Mouse (Mus musculus) lung, embryonic 16.5 days (tissue): ENCODE measurements around the gene C3ar1. TPM values are rescaled to one million over a fixed set of nuclear protein-coding genes. Genes with fewer than 3 reads are reported as not detected.
A peak's percentile ranks its signal among the peaks of the same experiment; 100 is the strongest.

Source experiments
- ATAC-seq: fragments of 200-750 bp; cut with Nextera tagmentation; 2 replicates; pipeline ENCODE4 v1.8.0; 2017; ENCODE audit warnings: low read depth, mild to moderate bottlenecking, moderate library complexity
- H3K27ac ChIP-seq: fragments of 300-500 bp; sonication (generic); 2 replicates; pipeline ENCODE4 v1.5.1; 2014; ENCODE audit warnings: mild to moderate bottlenecking, control low read depth, low read length
- H3K27me3 ChIP-seq: fragments of 300-500 bp; sonication (generic); 2 replicates; pipeline ENCODE4 v1.6.1; 2014; ENCODE audit warnings: low read depth, low read length, mixed read lengths; ENCODE audit not compliant: control insufficient read depth, insufficient read depth
- H3K36me3 ChIP-seq: fragments of 300-500 bp; sonication (generic); 2 replicates; pipeline ENCODE4 v1.6.1; 2014; ENCODE audit warnings: low read length; ENCODE audit not compliant: control insufficient read depth, insufficient read depth
- H3K4me1 ChIP-seq: fragments of 300-500 bp; sonication (generic); replicated peaks from 2 replicates; pipeline ENCODE4 v1.6.1; 2014; ENCODE audit warnings: low read length, mixed read lengths; ENCODE audit not compliant: control insufficient read depth, insufficient read depth
- H3K4me2 ChIP-seq: fragments of 300-500 bp; sonication (generic); 2 replicates; pipeline ENCODE4 v1.6.1; 2014; ENCODE audit warnings: low read depth, low read length, control low read depth
- H3K4me3 ChIP-seq: fragments of 300-500 bp; sonication (generic); 2 replicates; pipeline ENCODE4 v1.5.1; 2014; ENCODE audit warnings: mild to moderate bottlenecking, low read length, control low read depth
- H3K9ac ChIP-seq: fragments of 300-500 bp; sonication (generic); 2 replicates; pipeline ENCODE4 v1.6.1; 2014; ENCODE audit warnings: low read length, control low read depth
- H3K9me3 ChIP-seq: fragments of 300-500 bp; sonication (generic); 2 replicates; pipeline ENCODE4 v1.6.1; 2016; ENCODE audit warnings: low read length; ENCODE audit not compliant: control insufficient read depth
- WGBS: fragments of 180-500 bp; shearing (Covaris S2); extraction: QIAGEN DNeasy Blood & Tissue Kit; methylation state at CpG from one replicate; pipeline ENCODE4 v1.1.7; 2014; 5-methylcytosine and 5-hydroxymethylcytosine counted together
- polyA plus RNA-seq: library from polyadenylated mRNA; unstranded; fragments of >200 nt; fragmentation: Nextera tagmentation; extraction: Ambion mirVana; gene quantifications from 2 replicates; pipeline ENCODE4 v1.2.1, GENCODE M21; 2015

The C3ar1 gene
- polyA plus RNA-seq, 1 experiment from 2014 or later: 3.4 TPM

DNA sequence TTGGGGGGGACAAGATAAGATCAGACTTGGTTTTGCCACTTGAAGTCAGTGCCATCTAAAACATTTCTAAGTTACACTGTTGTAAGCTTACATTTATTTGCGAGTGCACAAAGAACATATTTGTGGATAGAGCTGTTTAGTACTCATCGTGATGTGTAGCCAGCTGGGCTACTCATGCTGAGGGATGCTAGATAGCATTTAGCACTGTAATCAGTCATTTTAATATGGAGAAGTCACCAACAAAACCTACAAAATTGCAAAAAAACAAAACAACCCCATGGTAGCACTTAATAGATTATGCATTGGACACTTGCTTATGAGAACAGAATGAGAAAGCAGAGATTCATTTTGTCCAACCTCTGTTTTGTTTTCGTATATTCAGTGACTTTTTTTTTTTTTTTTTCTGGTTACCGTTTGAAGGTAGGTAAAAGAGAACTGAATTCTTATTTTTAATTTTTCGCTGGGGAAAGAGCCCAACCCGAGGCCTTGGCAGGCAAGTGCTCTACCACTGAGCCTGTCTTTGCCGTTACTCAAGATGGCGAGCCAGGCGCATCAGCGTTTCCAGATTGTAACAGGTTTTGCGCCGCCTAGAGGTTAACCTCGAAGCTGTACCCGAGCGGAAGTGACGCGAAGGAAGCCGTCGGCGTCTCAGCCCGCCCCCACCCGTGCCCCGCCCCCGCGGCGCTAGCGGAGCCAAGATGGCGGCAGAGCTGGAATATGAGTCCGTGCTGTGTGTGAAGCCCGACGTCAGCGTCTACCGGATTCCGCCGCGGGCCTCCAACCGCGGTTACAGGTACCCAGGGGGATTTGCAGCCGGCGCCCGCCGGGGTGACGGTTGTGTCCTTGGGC lies 18.1 kb upstream of the C3ar1 start, which contains the start of gene Necap1:
Gene Necap1, plus strand, starts transcription at position 604 of the 849 bp plus-strand sequence.
- Histone ChIP-seq H3K9me3 (no peaks in the 10 kb centered on the region; the same call in 1 of the 2 replicates), H3K27me3 (no peaks in the 10 kb centered on the region; the same call in 1 of the 2 replicates), H3K9ac (peak within 1 kb of the TSS; percentile 91), H3K4me1 (peaks cover 8% of the 10 kb centered on the region), H3K4me2 (peak within 1 kb of the TSS; percentile 70), H3K4me3 (peak within 1 kb of the TSS; percentile 91), H3K27ac (peak within 1 kb of the TSS; percentile 85), H3K36me3 (peaks cover 3% of the 10 kb centered on the region; the same call in 1 of the 2 replicates)
- peak; percentile 97 for ATAC-seq
- WGBS: 6% methylated on average over 43 of the region's 43 CpGs

DNA sequence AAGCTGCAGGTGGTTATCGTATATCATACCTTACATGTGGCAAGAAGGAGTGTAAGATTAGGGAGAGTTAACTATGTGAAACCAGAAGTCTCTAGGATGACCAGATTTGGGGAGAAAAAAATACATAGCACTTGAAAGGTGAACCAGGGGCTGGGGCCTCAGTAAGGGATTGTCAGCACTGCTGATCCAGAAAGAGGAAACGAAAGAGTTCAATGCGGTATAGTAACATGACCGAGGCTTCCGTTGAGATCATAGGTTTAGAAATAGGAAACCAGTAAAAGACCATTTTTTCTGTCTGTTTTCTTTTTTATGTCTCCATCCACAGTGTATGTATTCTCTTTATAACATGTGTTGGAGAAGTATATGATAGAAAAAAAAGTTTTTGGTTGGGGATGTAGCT lies 16.8 kb upstream of the C3ar1 start:
- Histone ChIP-seq H3K4me3 (no peak overlapping the region), H3K4me2 (no peak overlapping the region), H3K9ac (no peak overlapping the region), H3K36me3 (peaks cover 3% of the 10 kb centered on the region; the same call in 1 of the 2 replicates), H3K27ac (no peak overlapping the region), H3K27me3 (no peaks in the 10 kb centered on the region; the same call in 1 of the 2 replicates), H3K9me3 (no peaks in the 10 kb centered on the region; the same call in 1 of the 2 replicates), H3K4me1 (peaks cover 8% of the 10 kb centered on the region)
- no peak for ATAC-seq
- WGBS: 97% methylated on average over 5 of the region's 5 CpGs

DNA sequence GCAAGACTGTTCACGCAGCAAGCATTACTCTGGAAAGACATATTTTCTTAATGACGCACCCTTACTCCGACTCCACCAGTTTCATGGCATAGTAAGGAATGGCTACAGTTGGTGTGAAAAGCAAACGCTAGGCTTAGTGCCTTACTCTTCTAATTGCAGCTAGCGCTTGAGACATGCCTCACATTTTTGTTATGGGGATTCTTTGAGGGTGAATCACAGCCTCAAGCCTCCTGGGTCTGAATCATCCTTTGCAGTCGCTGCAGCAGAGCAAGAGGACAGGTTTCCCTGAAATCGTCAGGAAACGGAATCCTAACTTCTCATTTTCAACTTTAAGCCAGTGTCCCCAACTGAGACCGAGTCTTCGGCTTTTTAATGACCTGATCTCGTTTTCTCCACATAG lies 13.9 kb upstream of the C3ar1 start:
- Histone ChIP-seq H3K27ac (no peak overlapping the region), H3K4me1 (no peaks in the 10 kb centered on the region), H3K36me3 (no peaks in the 10 kb centered on the region), H3K27me3 (no peaks in the 10 kb centered on the region; the same call in 1 of the 2 replicates), H3K9me3 (no peaks in the 10 kb centered on the region; the same call in 1 of the 2 replicates), H3K9ac (no peak overlapping the region), H3K4me2 (no peak overlapping the region), H3K4me3 (no peak overlapping the region)
- 75% methylated on average over 11 of the region's 11 CpGs for WGBS
- no peak for ATAC-seq

DNA sequence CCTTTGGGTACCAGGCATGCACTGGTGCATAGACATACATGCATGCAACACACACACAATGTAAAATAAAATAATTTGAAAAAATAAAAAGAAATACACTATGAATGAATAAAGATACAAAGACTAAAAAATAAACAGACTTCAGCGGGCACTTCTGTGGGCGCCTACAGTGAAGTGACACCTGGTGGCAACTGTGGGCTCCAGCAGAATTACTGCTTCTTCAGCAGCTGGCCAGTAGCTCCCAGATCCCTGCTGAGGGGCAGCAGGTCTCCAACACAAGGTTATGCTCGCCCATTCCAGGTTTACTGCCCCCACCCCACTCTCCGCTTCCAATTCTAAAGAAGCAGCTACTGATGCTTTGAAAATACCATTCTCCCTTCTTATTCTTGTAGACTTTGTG lies 12.0 kb upstream of the C3ar1 start:
- ATAC-seq: no peak
- no peak overlapping the region for H3K4me3 ChIP-seq
- no peaks in the 10 kb centered on the region for H3K36me3 ChIP-seq
- H3K9me3 ChIP-seq: no peaks in the 10 kb centered on the region
- no peak overlapping the region for H3K27ac ChIP-seq
- no peaks in the 10 kb centered on the region; the same call in 1 of the 2 replicates for H3K27me3 ChIP-seq
- no peak overlapping the region for H3K4me2 ChIP-seq
- H3K9ac ChIP-seq: no peak overlapping the region
- 62% methylated on average over 4 of the region's 4 CpGs for WGBS
- H3K4me1 ChIP-seq: no peaks in the 10 kb centered on the region

DNA sequence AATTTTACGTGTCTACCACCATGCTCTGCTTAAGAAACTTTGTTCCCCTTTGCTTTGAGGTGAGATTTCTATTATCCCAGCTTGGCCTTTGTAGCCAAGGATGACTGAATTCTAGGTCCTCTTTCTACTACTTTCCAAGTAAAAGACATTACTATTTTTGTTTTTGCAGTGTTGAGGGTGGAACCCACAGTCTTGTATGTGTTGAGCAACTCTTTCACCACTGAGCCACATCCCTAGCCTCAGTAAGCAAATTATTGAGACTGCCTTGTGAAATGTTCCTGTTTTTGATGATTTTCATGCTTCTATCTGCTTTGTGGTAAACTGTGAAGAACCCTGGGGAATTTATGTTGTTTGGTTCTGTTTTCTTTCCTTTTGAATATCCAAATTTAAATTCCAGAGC lies 6.9 kb upstream of the C3ar1 start:
- H3K27ac ChIP-seq: no peak overlapping the region
- H3K36me3 ChIP-seq: no peaks in the 10 kb centered on the region
- no peaks in the 10 kb centered on the region for H3K27me3 ChIP-seq
- WGBS: 72% methylated on average over 1 of the region's 1 CpGs
- H3K4me1 ChIP-seq: no peaks in the 10 kb centered on the region
- H3K9ac ChIP-seq: no peak overlapping the region
- H3K4me2 ChIP-seq: no peak overlapping the region
- ATAC-seq: no peak
- peaks cover 12% of the 10 kb centered on the region; the same call in 1 of the 2 replicates for H3K9me3 ChIP-seq
- H3K4me3 ChIP-seq: no peak overlapping the region

DNA sequence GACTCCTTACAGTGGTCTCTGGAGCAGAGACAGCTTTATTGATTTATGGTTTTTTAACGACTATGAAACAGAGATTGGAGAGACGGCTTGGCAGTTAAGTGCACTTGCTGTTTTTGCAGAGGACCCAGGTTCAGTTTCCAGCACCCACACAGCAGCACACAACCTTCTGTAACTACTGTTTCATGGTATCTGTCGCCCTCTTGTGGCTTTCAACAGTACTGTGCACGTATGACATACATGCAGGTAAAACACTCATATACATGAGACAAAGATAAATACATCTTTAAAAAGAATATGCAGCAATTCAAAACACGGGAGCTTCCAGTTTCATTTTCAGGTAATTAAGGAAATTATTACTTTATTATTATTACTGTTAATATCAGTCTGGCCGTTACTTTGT lies 6.5 kb upstream of the C3ar1 start:
- no peaks in the 10 kb centered on the region for H3K4me1 ChIP-seq
- no peak for ATAC-seq
- WGBS: 63% methylated on average over 6 of the region's 6 CpGs

GRCm38 (mm10) chr6:122854552-122854951 lies 1.4 kb downstream of the C3ar1 start:
- Histone ChIP-seq H3K4me1 (no peaks in the 10 kb centered on the region), H3K9ac (no peak overlapping the region), H3K9me3 (no peaks in the 10 kb centered on the region), H3K4me2 (no peak overlapping the region), H3K27ac (no peak overlapping the region), H3K4me3 (no peak overlapping the region), H3K36me3 (no peaks in the 10 kb centered on the region), H3K27me3 (no peaks in the 10 kb centered on the region)
- 75% methylated on average over 12 of the region's 12 CpGs for WGBS
- ATAC-seq: no peak

More for the DNA sequence above, 6.5 kb upstream of the C3ar1 start:
- Histone ChIP-seq H3K9me3 (peaks cover 12% of the 10 kb centered on the region; the same call in 1 of the 2 replicates), H3K4me3 (no peak overlapping the region), H3K27me3 (no peaks in the 10 kb centered on the region), H3K36me3 (no peaks in the 10 kb centered on the region), H3K27ac (no peak overlapping the region), H3K9ac (no peak overlapping the region), H3K4me2 (no peak overlapping the region)

GRCm38 (mm10) chr6:122852696-122853095 lies 3.3 kb downstream of the C3ar1 start:
- H3K9me3 ChIP-seq: no peaks in the 10 kb centered on the region
- no peaks in the 10 kb centered on the region for H3K4me1 ChIP-seq
- H3K4me3 ChIP-seq: no peak overlapping the region
- H3K9ac ChIP-seq: no peak overlapping the region
- H3K27me3 ChIP-seq: no peaks in the 10 kb centered on the region
- no peaks in the 10 kb centered on the region for H3K36me3 ChIP-seq
- ATAC-seq: no peak
- 58% methylated on average over 2 of the region's 2 CpGs for WGBS
- no peak overlapping the region for H3K27ac ChIP-seq
- H3K4me2 ChIP-seq: no peak overlapping the region

- ATAC-seq: no peak
- H3K4me3 ChIP-seq: no peak overlapping the region
- H3K4me2 ChIP-seq: no peak overlapping the region
- peaks cover 36% of the 10 kb centered on the region; the same call in 1 of the 2 replicates for H3K36me3 ChIP-seq
- WGBS: 61% methylated on average over 6 of the region's 6 CpGs
- no peak overlapping the region for H3K9ac ChIP-seq
- H3K4me1 ChIP-seq: no peaks in the 10 kb centered on the region
- H3K27me3 ChIP-seq: no peaks in the 10 kb centered on the region
- no peaks in the 10 kb centered on the region for H3K9me3 ChIP-seq
- H3K27ac ChIP-seq: no peak overlapping the region
Measured at GRCm38 (mm10) chr6:122843759-122844158, 12.2 kb downstream of the C3ar1 start.
